Mouse (Mus musculus) gastrocnemius, postnatal 10 days (tissue): ENCODE results near the gene Aloxe3. TPM values are rescaled to one million over a fixed set of nuclear protein-coding genes. Genes with fewer than 3 reads are reported as not detected.
A peak's percentile ranks its signal among the peaks of the same experiment; 100 is the strongest.

ENCODE experiments used
- DNase-seq: peaks from one replicate; pipeline ENCODE4 v3.0.0; 2021; ENCODE audit warnings: mixed read lengths
- total RNA-seq, 2 experiments: library from RNA; stranded (reverse); gene quantifications; 2 replicates each; pipeline ENCODE4 v1.2.3; 2021

Aloxe3 gene
- total RNA-seq, 2 experiments from 2014 or later: 0.27 TPM; not detected in 1

GRCm38 (mm10) chr11:69095511-69096231 is 30.0 kb upstream of the Aloxe3 start:
- no peak for DNase-seq

GRCm38 (mm10) chr11:69096360-69096986 is 29.2 kb upstream of the Aloxe3 start:
- no peak for DNase-seq

DNA sequence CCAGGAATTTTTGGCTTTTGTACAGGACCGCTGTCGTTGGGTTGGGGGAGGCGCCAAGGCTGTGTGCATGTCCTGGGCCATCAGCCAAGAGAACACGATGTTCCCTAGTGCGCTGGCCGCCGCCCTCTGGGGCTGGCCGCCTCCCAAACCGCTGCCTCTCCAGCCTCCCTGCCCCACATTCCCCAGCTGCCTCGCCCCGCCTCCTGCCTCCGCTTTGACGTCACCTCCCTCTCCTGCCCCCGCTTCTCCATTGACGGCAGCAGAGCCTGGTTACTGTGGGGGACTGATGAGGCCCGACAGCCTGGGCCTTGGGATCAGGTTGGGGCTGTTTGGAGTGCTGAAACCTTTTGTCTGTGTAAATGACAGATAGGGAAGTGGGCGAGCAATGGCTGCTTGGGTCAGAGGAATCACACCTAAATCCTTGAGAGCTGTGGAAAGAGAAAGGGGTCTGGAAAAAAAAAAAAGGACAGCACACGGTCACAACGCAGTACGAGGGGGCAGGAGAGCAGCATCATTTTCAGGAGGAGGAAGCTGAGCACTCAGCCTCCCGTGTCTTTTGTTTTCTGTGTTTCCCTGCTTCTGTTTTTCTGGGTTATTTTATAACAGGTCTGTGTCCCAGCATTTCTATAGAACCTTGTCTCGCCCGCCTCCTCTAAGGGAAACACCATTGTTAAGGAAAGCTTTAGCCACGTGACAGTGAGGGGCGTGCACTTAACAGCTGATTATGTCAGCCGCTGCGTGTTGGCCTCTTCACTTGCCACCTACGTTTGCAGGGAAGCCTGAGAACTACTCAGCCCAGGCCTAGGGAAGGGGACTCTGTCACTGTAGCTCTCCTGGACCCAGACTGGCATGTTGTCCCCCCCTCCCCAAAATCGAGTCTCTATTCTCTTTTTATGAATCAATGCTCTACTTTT is 28.5 kb upstream of the Aloxe3 start:
- DNase-seq: peak; percentile 100

GRCm38 (mm10) chr11:69098039-69098761 is 27.5 kb upstream of the Aloxe3 start:
- peak; percentile 20 for DNase-seq

DNA sequence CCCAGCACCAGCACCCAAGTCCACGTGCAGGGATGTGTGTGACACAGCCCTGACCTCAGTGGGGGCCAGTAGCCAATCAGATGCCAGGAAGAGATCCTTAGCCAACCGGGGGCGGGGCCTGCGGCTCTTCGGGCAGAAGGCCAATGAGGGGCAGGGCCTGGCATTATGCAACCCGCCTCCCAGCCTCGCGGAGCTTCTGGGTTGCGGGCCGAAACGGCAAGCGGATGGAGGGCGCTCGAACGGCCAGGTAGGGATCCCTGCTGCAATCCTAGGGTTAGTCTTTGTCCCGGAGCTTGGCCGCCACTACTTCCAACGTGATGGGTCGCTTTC is 27.0 kb upstream of the Aloxe3 start:
- peak; percentile 94 for DNase-seq

DNA sequence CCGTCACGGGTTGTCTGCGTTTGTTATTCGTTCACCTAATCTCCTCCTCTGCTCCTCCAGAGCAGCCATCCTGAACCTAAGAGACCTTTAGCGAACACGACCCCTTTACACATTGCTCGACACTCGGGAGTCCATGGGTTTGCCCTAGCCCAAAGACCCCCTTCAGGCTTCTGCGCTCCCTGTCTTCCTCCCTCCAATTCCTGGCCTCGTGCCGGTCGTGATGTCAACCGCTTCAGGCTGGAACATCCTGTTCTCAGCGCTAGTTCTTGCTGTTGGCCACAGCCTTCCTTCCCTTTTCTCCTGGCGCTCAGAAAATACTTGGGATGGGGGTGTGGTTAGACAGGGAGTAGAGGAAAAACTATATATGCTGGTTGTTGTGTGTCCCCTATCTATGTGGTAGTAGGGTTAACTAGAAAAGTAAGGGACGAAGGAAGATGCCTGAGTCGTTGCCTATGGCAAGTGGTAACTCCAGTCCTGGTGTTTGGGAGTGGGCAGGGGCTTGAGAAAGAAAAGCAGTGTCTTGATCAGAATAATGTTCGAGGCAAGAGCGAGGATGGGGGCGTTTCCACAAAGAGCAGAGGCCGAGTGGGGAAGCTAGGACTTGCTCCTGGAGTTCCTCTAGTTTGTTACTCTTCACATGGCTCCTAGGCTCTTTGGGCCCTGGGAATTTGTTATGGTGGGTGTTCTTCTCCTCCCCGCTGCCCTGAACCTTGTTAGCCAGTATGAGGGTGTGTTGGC is 26.4 kb upstream of the Aloxe3 start:
- DNase-seq: peak; percentile 89

- DNase-seq: peak; percentile 92
Measured at GRCm38 (mm10) chr11:69099915-69100345, 25.8 kb upstream of the Aloxe3 start.

- DNase-seq: peak; percentile 21
Measured at GRCm38 (mm10) chr11:69100639-69101360, 24.9 kb upstream of the Aloxe3 start.

DNA sequence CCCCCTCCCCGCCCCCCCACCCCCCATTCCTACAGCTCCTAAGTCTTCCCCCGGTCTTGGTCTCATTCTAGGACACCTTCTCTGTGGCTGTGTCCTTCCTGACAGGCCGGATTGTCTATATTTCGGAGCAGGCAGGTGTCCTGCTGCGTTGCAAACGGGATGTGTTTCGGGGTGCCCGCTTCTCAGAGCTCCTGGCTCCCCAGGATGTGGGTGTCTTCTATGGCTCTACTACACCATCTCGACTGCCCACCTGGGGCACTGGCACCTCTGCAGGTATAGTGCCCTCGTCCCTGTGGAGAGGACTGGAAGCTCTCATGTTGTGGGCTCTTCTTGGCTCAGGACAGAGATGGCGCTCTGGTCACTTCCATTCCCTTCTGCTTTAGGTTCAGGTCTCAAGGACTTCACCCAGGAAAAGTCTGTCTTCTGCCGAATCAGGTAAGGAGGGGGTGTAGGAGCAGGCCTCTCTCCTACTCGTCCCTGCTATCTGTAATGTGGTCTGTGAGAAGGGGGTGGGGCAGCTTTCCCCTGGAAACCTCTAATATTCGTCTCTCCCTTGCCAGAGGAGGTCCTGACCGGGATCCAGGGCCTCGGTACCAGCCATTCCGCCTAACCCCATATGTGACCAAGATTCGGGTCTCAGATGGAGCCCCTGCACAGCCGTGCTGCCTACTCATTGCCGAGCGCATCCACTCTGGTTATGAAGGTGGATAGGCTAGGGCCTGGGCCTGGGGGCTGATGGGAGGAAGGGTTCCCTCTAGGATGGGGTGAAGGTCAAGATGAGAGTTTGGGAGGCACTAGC is 23.9 kb upstream of the Aloxe3 start:
- peak; percentile 3 for DNase-seq

DNA sequence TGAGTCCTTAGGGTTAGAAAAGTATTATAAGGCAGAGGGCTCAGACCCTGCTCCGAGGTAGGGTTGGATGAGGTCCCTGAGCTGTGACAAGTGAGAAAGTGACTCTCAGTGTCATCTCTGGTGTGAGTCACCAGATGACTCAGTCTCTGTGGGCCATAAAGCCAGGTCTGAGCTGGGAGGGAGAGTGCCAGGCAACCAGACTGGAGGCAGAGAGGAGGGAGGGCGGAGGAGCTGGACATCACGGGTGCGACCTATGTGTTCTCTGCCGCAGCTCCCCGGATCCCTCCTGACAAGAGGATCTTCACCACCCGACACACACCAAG is 23.3 kb upstream of the Aloxe3 start:
- peak; percentile 4 for DNase-seq

GRCm38 (mm10) chr11:69103121-69103520 is 22.6 kb upstream of the Aloxe3 start:
- DNase-seq: no peak

- DNase-seq: peak; percentile 5
Measured at GRCm38 (mm10) chr11:69103531-69104435, 21.9 kb upstream of the Aloxe3 start.

DNA sequence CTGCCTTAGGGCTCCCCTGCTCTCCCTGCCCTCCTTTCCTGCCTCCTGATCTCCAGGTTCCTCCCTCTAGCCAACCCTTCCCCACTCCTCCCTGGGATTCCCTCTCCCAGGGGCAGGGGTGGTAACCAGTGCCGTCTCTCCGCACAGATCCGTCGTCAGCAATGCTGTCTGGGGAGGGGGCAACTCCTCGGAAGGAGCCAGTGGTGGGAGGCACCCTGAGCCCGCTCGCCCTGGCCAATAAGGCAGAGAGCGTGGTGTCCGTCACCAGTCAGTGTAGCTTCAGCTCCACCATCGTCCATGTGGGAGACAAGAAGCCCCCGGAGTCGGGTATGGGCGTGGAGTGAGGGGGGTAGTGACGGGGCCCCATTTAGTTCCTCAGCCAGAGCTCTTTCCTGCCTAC is 21.2 kb upstream of the Aloxe3 start:
- no peak for DNase-seq

GRCm38 (mm10) chr11:69105227-69105626 is 20.5 kb upstream of the Aloxe3 start:
- DNase-seq: no peak

GRCm38 (mm10) chr11:69105796-69106195 is 19.9 kb upstream of the Aloxe3 start:
- DNase-seq: no peak

- peak; percentile 24 for DNase-seq
Measured at GRCm38 (mm10) chr11:69106299-69106698, 19.4 kb upstream of the Aloxe3 start.

- no peak for DNase-seq
Measured at GRCm38 (mm10) chr11:69106842-69107241, 18.9 kb upstream of the Aloxe3 start.

DNA sequence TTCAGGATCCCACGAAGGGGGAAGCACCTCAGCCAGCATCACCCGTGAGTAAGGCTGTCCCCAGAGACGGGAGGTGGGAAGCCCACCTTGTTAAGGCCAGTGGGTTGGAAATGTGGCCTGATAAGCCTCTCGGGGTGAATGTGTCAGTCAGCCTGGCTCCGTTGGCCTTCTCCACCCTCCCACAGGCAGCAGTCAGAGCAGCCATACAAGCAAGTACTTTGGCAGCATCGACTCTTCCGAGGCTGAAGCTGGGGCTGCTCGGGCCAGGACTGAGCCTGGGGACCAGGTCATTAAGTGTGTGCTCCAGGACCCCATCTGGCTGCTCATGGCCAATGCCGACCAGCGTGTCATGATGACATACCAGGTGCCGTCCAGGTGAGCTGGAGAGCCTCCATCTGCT is 18.0 kb upstream of the Aloxe3 start:
- DNase-seq: peak; percentile 13

DNA sequence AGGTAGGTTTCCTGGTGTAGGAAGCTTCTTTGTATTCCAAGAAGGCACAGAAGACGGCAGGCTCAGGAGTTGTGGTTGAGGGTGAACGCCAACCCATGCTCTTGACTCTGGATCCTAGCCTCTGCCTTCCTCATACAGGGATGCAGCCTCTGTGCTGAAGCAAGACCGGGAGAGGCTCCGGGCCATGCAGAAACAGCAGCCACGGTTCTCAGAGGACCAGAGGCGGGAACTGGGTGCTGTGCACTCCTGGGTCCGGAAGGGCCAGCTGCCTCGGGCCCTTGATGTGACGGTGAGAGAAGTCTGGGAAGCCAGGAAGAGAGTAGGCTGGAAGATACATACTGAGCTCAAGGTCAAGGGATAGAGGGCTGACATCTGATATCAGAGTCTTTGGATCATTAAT is 17.5 kb upstream of the Aloxe3 start:
- DNase-seq: no peak
